Mouse (Mus musculus): ENCODE measurements around the gene Ece1. TPM values are rescaled to one million over a fixed set of nuclear protein-coding genes. Genes with fewer than 3 reads are reported as not detected.

Gene Ece1
- polyA plus RNA-seq, 1 experiment from 2014 or later, result 51.3 TPM

DNA sequence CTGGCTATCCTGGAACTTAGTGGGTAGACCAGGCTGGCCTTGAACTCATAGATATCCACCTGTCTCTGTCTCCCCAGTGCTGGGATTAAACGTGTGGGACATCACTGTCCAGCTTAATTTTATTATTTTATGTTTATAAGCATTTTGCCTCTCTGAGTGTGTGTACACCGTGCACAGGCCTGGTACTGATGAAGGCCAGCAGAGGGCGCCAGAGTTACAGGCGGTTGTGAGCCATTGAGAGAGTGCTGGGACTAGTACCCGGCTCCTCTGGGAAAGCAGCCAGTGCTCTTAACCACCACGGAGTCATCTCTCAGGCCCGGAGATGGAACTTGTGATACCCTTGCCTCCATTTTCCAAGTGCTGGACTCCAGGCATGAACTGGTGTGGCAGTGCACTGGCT, 4.9 kb upstream of the Ece1 start:
- 35% methylated on average over 7 of the region's 7 CpGs for WGBS
- H3K36me3 ChIP-seq, result no peaks in the 10 kb centered on the region
- no peak for ATAC-seq (replicated peaks; ENCODE audit: insufficient number of reproducible peaks, insufficient read depth, low FRiP score, low read depth)
- peaks cover 7% of the 10 kb centered on the region; the same call in 1 of the 2 replicates for H3K4me1 ChIP-seq (replicated peaks)
- H3K9ac ChIP-seq, result no peak overlapping the region
- H3K27ac ChIP-seq, result no peak overlapping the region
- H3K4me2 ChIP-seq, result no peak overlapping the region
- no peaks in the 10 kb centered on the region for H3K9me3 ChIP-seq (replicated peaks)
- H3K4me3 ChIP-seq, result no peak overlapping the region
- no peaks in the 10 kb centered on the region for H3K27me3 ChIP-seq

DNA sequence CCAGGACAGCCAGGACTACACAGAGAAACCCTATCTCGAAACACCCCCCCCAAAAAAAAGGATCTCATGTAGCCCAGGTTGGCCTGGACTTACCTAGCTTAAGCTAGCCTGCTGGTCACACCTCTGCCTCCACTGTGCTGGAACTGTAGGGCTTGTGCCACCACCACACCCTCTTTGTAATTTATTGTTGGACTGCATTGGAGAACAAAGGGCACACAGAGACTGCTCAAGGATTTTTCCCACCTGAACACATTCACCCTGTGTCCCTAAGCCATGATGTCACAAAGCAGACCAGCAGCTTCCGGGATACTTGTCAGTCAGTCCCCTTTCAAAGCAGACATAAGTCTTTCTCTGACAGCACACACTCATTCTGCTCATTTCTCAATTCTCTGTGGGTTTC, 3.7 kb upstream of the Ece1 start:
- Histone ChIP-seq H3K27me3 (0 out of 2 replicates have a peak, but pooled peaks cover 5% of the 10 kb centered on the region), H3K4me2 (no peak overlapping the region), H3K9me3 (replicated peaks) (no peaks in the 10 kb centered on the region), H3K9ac (no peak overlapping the region), H3K36me3 (no peaks in the 10 kb centered on the region), H3K4me1 (replicated peaks) (peaks cover 15% of the 10 kb centered on the region), H3K4me3 (no peak overlapping the region), H3K27ac (no peak overlapping the region)
- ATAC-seq (replicated peaks; ENCODE audit: insufficient number of reproducible peaks, insufficient read depth, low FRiP score, low read depth), result no peak
- 77% methylated on average over 2 of the region's 2 CpGs for WGBS

- peak; percentile 63 for ATAC-seq (replicated peaks; ENCODE audit: insufficient number of reproducible peaks, insufficient read depth, low FRiP score, low read depth)
- H3K36me3 ChIP-seq, result no peaks in the 10 kb centered on the region
- WGBS, result 20% methylated on average over 17 of the region's 17 CpGs
- H3K9ac ChIP-seq, result peak overlapping the region; percentile 71
- peak overlapping the region; percentile 66 for H3K27ac ChIP-seq
- H3K9me3 ChIP-seq (replicated peaks), result no peaks in the 10 kb centered on the region
- 0 out of 2 replicates have a peak, but pooled peaks cover 8% of the 10 kb centered on the region for H3K27me3 ChIP-seq
- H3K4me3 ChIP-seq, result peak overlapping the region; percentile 65
- H3K4me1 ChIP-seq (replicated peaks), result peaks cover 39% of the 10 kb centered on the region
- peak overlapping the region; percentile 89 for H3K4me2 ChIP-seq
Measured at GRCm38 (mm10) chr4:137861461-137862011, 501 bp upstream of the Ece1 start.

DNA sequence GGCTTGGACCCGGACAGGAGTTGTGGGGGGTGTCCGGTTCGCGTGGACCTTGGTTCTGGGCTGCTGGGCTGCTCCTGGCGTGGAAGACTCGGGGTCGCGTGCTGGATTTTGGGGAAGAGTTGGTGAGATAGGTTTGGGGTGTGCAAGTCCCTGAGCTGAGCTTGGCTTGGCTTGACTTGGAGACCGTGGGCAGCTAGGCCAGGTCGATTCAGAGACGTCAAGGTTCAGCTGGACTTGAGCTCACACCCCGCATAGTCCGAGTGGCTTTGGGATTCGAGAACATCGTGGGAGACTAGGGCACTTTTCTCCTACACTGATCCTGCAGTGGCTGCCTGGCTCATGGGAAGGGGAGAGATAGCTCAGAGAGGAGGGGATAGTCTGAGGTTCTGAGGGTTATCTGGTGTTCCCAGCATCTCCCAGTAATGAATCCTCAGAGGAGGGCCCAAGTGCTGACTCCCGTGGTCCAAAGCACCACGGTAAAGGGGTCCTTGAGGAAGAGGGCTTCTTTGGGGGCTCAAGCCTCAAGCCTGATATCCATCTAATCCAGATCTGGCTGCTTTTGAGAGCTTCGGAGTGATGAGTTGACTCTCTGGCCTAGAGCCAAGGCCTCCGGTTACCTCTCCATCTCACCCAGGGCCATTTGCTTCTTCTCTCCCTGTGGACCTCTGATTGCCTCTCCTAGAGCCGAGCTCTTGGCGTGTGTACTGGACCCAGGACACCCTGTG, 641 bp downstream of the Ece1 start:
- ATAC-seq (replicated peaks; ENCODE audit: insufficient number of reproducible peaks, insufficient read depth, low FRiP score, low read depth), result peak; percentile 18; the same call in 1 of the 2 replicates
- Histone ChIP-seq H3K36me3 (no peaks in the 10 kb centered on the region), H3K9me3 (replicated peaks) (no peaks in the 10 kb centered on the region), H3K4me3 (peak overlapping the region; percentile 65), H3K4me2 (peak overlapping the region; percentile 89), H3K9ac (peak overlapping the region; percentile 71), H3K27ac (peak overlapping the region; percentile 44), H3K27me3 (0 out of 2 replicates have a peak, but pooled peaks cover 8% of the 10 kb centered on the region), H3K4me1 (replicated peaks) (peaks cover 49% of the 10 kb centered on the region)
- WGBS, result 8% methylated on average over 21 of the region's 21 CpGs

GRCm38 (mm10) chr4:137864031-137864430, 2.0 kb downstream of the Ece1 start:
- H3K4me3 ChIP-seq, result peak overlapping the region; percentile 65; the same call in 1 of the 2 replicates
- no peak overlapping the region for H3K27ac ChIP-seq
- H3K4me1 ChIP-seq (replicated peaks), result peaks cover 53% of the 10 kb centered on the region
- H3K4me2 ChIP-seq, result peak overlapping the region; percentile 89
- WGBS, result 79% methylated on average over 4 of the region's 4 CpGs
- no peak overlapping the region for H3K9ac ChIP-seq
- no peaks in the 10 kb centered on the region for H3K9me3 ChIP-seq (replicated peaks)
- no peaks in the 10 kb centered on the region for H3K36me3 ChIP-seq
- H3K27me3 ChIP-seq, result 0 out of 2 replicates have a peak, but pooled peaks cover 8% of the 10 kb centered on the region
- no peak for ATAC-seq (replicated peaks; ENCODE audit: insufficient number of reproducible peaks, insufficient read depth, low FRiP score, low read depth)

GRCm38 (mm10) chr4:137864769-137865168, 2.7 kb downstream of the Ece1 start:
- H3K4me1 ChIP-seq (replicated peaks), result peaks cover 58% of the 10 kb centered on the region
- no peaks in the 10 kb centered on the region for H3K9me3 ChIP-seq (replicated peaks)
- peak overlapping the region; percentile 89 for H3K4me2 ChIP-seq
- H3K9ac ChIP-seq, result 0 out of 2 replicates have a peak overlapping the region, but pooled peaks have one; percentile 19
- H3K27ac ChIP-seq, result peak overlapping the region; percentile 12; the same call in 1 of the 2 replicates
- no peaks in the 10 kb centered on the region for H3K36me3 ChIP-seq
- peak overlapping the region; percentile 12 for H3K4me3 ChIP-seq
- no peak for ATAC-seq (replicated peaks; ENCODE audit: insufficient number of reproducible peaks, insufficient read depth, low FRiP score, low read depth)
- 0 out of 2 replicates have a peak, but pooled peaks cover 8% of the 10 kb centered on the region for H3K27me3 ChIP-seq
- 24% methylated on average over 9 of the region's 9 CpGs for WGBS

DNA sequence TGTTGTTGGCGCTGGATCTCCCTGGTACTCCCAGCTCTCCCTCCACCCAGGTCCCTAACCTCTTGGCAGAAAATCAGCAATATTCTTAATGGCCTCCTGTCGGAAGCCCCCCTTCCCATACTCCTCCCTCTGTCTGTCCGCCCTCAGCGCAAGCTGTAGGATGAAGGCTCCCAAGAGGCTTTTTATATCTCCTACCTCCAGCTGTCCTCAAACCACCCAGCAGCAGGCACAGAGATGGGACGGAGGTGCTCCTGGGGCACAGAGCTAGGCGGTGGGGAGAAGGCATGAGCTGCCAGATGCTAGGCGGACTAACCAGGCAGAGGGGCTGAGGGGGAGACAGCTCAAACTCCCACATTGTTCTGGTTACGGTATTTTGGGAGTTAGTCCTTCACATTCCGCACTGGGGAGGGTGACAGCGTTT, 3.2 kb downstream of the Ece1 start:
- peak overlapping the region; percentile 12; the same call in 1 of the 2 replicates for H3K27ac ChIP-seq
- no peaks in the 10 kb centered on the region for H3K9me3 ChIP-seq (replicated peaks)
- peaks cover 62% of the 10 kb centered on the region for H3K4me1 ChIP-seq (replicated peaks)
- H3K27me3 ChIP-seq, result 0 out of 2 replicates have a peak, but pooled peaks cover 8% of the 10 kb centered on the region
- peak overlapping the region; percentile 89 for H3K4me2 ChIP-seq
- H3K4me3 ChIP-seq, result peak overlapping the region; percentile 12
- ATAC-seq (replicated peaks; ENCODE audit: insufficient number of reproducible peaks, insufficient read depth, low FRiP score, low read depth), result no peak
- no peaks in the 10 kb centered on the region for H3K36me3 ChIP-seq
- WGBS, result 38% methylated on average over 10 of the region's 10 CpGs
- no peak overlapping the region for H3K9ac ChIP-seq

DNA sequence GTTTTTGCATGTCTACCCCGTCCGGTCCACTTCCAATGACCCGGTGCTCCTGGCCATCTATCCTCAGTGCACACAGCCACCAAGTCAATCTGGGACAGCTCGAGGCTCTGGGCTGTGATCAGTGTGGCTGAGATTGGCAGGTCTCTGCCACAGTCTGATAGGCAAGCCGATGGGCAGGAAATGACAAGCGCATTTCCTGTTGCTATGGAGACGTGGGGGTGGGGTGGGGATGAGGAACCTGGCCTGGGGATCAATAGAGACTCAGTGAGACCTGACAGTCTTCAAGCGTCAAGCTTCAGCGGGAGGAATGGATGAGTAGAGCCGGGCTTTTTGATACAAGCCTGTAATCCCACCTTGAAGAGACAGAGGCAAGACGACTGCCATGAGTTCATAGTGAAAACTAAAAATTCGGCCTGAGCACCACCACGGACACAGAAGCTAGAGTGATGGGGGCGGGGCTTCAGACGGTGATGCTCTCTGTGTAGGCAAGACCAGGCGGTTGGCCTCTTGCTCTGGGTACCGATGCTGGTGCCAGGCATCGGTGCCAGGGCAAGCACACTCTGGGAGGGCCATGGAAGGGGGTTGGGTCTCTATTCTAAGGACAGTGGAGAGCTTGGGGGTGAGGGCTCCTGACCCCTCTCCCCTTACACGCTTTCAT, 4.3 kb downstream of the Ece1 start:
- H3K27ac ChIP-seq, result no peak overlapping the region
- H3K9me3 ChIP-seq (replicated peaks), result no peaks in the 10 kb centered on the region
- H3K27me3 ChIP-seq, result 0 out of 2 replicates have a peak, but pooled peaks cover 8% of the 10 kb centered on the region
- no peaks in the 10 kb centered on the region for H3K36me3 ChIP-seq
- ATAC-seq (replicated peaks; ENCODE audit: insufficient number of reproducible peaks, insufficient read depth, low FRiP score, low read depth), result no peak
- 47% methylated on average over 19 of the region's 19 CpGs for WGBS
- H3K4me1 ChIP-seq (replicated peaks), result peaks cover 64% of the 10 kb centered on the region
- H3K4me3 ChIP-seq, result no peak overlapping the region
- 0 out of 2 replicates have a peak overlapping the region, but pooled peaks have one; percentile 2 for H3K4me2 ChIP-seq
- H3K9ac ChIP-seq, result no peak overlapping the region

GRCm38 (mm10) chr4:137867225-137867624, 5.2 kb downstream of the Ece1 start:
- Histone ChIP-seq H3K9ac (no peak overlapping the region), H3K9me3 (replicated peaks) (no peaks in the 10 kb centered on the region), H3K4me2 (no peak overlapping the region), H3K4me3 (no peak overlapping the region), H3K27me3 (0 out of 2 replicates have a peak, but pooled peaks cover 8% of the 10 kb centered on the region), H3K27ac (0 out of 2 replicates have a peak overlapping the region, but pooled peaks have one; percentile 7), H3K4me1 (replicated peaks) (peaks cover 58% of the 10 kb centered on the region), H3K36me3 (no peaks in the 10 kb centered on the region)
- 53% methylated on average over 4 of the region's 4 CpGs for WGBS
- no peak for ATAC-seq (replicated peaks; ENCODE audit: insufficient number of reproducible peaks, insufficient read depth, low FRiP score, low read depth)

GRCm38 (mm10) chr4:137867675-137868257, 5.7 kb downstream of the Ece1 start:
- H3K4me2 ChIP-seq, result no peak overlapping the region
- H3K9ac ChIP-seq, result no peak overlapping the region
- H3K4me3 ChIP-seq, result no peak overlapping the region
- no peak for ATAC-seq (replicated peaks; ENCODE audit: insufficient number of reproducible peaks, insufficient read depth, low FRiP score, low read depth)
- peaks cover 54% of the 10 kb centered on the region for H3K4me1 ChIP-seq (replicated peaks)
- 0 out of 2 replicates have a peak overlapping the region, but pooled peaks have one; percentile 7 for H3K27ac ChIP-seq
- no peaks in the 10 kb centered on the region for H3K9me3 ChIP-seq (replicated peaks)
- WGBS, result 60% methylated on average over 13 of the region's 13 CpGs
- 0 out of 2 replicates have a peak, but pooled peaks cover 7% of the 10 kb centered on the region for H3K27me3 ChIP-seq
- no peaks in the 10 kb centered on the region for H3K36me3 ChIP-seq
